Mouse (Mus musculus): ENCODE results near the gene Rab34. TPM values are rescaled to one million over a fixed set of nuclear protein-coding genes. Genes with fewer than 3 reads are reported as not detected.

Rab34 gene
- polyA plus RNA-seq, 1 experiment from 2014 or later: 138 TPM

DNA sequence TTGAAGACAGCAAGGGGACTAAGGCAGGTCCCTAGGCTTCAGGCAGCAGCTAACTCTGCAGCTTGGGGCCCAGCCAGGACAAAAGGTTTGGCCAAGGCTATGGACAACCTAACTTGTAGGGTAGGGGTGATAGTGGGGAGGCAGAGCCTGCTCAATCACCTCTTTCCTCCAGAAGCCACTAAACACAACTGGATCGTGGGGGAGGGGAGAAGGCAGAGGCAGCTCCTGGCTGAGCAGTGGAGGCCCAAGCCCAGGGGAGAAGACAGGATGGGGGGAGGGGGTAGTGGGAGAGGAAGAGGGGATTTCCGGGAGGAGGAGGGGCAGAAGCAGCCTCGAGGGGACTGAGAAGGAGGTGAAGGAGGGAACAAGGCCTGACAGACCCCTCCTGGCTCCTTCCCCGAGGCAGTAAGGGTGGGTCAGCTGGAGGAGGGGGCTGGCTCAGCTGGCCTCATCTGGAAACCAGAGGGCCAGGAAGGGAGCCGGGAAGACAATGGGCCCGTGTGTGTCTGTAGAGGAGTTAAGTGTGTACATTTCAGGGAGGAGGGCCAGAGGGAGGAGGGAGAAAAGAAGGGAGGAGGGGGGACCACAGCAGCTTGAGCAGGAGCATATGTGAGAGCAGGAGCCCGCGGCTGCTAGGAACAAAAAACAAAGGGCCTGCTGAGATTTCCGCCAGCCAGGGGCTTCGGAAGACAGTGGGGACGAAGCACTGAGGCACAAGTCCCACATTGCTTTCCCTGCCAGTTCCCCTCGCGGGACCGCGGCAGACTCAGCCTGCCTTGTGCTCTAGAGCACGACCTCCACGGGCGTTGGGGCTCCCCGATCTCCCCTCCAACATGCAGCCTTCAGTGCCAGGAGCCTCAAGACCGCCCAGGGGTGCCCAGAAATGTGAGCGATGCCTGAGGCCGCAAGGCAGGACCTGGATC is 24.3 kb upstream of the Rab34 start:
- H3K27me3 ChIP-seq: no peaks in the 10 kb centered on the region
- ATAC-seq (no peak), DNase-seq (ENCODE audit: low read depth, low spot score) (no peak)
- in situ Hi-C loops (cut with MboI; ENCODE audit: low pct_unique_long_range_greater_than_20kb): no loop called here
- no peak for TF ChIP-seq CTCF (IDR thresholded peaks at IDR 0.05)
- CTCF ChIA-PET: interaction anchor here (1.2 to 2.0 kb wide), 2 partner anchors 12 to 14 kb away, joined by 6 to 9 read pairs; partner anchors contain the start of genes Nek8 and Tlcd1
- POLR2A ChIA-PET: interaction anchor here (0.7 to 4.8 kb wide), 5 partner anchors 8 to 118 kb away, joined by 3 to 50 read pairs (median 3); partner anchors contain the start of genes Nek8 and Tlcd1

DNA sequence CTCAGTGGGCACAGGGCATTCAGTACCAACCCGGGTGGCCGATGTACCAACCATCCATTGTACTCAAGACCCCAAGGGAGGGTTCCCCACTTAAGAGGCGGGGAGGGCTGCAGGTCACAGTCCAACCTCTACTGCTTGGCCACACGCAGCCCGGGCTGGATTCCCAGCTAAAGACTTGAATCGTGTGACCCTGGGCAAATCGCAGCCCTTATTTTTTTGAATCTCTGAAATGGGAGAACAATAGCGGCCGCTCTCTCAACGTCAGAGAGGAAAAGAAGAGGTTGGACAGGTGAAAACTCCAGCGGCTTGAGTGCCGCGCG is 23.7 kb upstream of the Rab34 start:
- ChIA-PET CTCF (interaction anchor here (1.2 to 2.0 kb wide), 2 partner anchors 11 to 13 kb away, joined by 6 to 9 read pairs; partner anchors contain the start of genes Nek8 and Tlcd1), POLR2A (interaction anchor here (4.8 kb wide), 1 partner anchor 11 kb away, joined by 50 read pairs; the partner anchor contains the start of genes Nek8 and Tlcd1)
- DNase-seq (ENCODE audit: low read depth, low spot score) (no peak), ATAC-seq (no peak)
- no peak for TF ChIP-seq CTCF (IDR thresholded peaks at IDR 0.05)
- in situ Hi-C loops (cut with MboI; ENCODE audit: low pct_unique_long_range_greater_than_20kb): no loop called here
- H3K27me3 ChIP-seq: no peaks in the 10 kb centered on the region

DNA sequence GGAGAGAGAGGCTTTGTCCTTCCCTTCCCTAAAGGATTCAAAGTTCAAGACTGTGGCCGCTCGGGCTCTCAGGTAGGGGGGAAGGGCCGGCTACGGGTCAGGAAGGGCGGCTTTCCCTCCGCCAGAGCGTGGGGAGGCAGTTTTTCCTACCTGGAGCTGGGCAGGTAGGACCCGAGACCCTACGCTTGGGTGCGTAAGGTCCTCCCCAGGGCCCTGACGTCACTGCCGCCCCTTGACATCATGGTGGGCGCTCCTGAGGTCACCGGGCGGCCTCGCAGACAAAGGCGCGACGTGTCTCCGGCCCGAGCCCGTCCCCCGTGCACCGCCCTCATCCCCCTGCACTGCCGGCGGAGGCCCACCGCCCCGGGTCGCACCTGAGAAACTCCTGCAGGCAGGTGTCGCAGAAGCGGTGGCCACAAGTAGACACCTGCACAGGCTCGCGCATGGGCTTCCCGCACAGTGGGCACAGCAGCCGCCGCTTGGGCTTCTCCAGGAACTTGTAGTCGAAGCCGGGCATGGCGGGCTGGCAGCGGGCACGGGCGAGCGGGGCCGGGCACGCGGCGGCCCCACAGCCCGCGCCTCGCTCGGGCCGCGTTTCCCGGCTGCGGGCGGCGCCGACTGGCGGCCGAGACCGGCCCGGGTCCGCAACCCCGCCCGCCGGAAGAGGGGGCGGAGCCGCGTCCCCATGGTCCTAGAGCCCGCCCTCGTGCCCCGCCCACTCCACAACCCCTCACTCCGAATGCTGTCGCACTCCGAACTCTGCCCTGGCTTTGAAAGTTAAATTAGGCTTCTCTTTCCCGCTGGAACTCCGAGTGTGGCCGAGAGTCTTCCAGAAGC is 23.1 kb upstream of the Rab34 start, which contains the start of gene Traf4:
Traf4 (minus strand) TSS at position 666 of the 837 bp plus-strand sequence.
- CTCF ChIA-PET: interaction anchor here (2.0 to 3.7 kb wide), 2 partner anchors 11 to 12 kb away, joined by 9 to 16 read pairs; partner anchors contain the start of genes Nek8 and Tlcd1

DNA sequence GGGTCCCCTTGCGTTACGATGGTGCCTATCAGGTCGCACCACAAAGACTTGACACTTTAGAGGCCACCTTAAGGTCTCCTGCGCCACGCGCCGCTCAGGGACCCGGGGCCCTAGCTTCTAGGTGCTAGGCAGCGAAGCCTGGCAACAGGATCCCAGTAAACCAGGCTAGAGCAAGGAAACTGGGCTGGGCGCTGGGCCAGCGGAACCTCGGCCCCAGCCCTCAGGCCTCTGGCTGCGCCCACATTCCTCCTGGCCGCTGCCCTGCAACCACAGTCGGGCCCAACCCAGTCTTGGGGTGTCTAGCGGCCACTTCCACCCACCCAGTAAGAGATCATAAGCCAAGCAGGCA is 22.5 kb upstream of the Rab34 start:
- H3K27me3 ChIP-seq: no peaks in the 10 kb centered on the region
- in situ Hi-C loops (cut with MboI; ENCODE audit: low pct_unique_long_range_greater_than_20kb): no loop called here
- ATAC-seq: peak; percentile 48
- no peak for TF ChIP-seq CTCF (IDR thresholded peaks at IDR 0.05)
- POLR2A ChIA-PET: interaction anchor here (4.8 kb wide), 1 partner anchor 10 kb away, joined by 50 read pairs; the partner anchor contains the start of genes Nek8 and Tlcd1
- DNase-seq (ENCODE audit: low read depth, low spot score): no peak
- CTCF ChIA-PET: interaction anchor here (3.7 kb wide), 1 partner anchor 11 kb away, joined by 16 read pairs; the partner anchor contains the start of genes Nek8 and Tlcd1

More for the DNA sequence above, 23.1 kb upstream of the Rab34 start, which contains the start of gene Traf4:
- ATAC-seq (peak; percentile 47), DNase-seq (ENCODE audit: low read depth, low spot score) (no peak)
- TF ChIP-seq CTCF (IDR thresholded peaks at IDR 0.05): no peak
- in situ Hi-C loops (cut with MboI; ENCODE audit: low pct_unique_long_range_greater_than_20kb): no loop called here
- no peaks in the 10 kb centered on the region for H3K27me3 ChIP-seq
- POLR2A ChIA-PET: interaction anchor here (0.6 to 4.8 kb wide), 2 partner anchors 10 to 386 kb away, joined by 3 to 50 read pairs; partner anchors contain the start of genes Nek8 and Tlcd1

DNA sequence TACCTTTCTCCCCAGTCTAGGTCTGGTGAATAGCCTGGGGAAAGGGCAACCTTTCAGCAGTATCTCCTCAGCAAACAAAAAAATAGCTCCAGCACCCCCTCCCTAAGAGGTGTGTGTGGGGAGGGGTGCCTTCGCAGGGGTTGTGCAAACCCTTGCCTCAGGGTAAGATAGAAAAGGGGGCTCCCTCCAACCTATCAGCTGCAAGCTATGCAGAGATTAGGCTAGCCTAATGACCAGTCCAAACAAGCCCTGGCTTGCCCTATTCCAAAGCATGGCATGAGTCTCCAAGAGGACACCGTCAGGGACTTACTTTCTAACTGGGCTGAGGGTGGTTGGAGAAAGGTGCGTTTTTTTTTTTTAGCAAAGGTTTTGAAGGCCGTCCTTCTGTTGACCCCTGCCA is 22.1 kb upstream of the Rab34 start:
- no peaks in the 10 kb centered on the region for H3K27me3 ChIP-seq
- no peak for DNase-seq (ENCODE audit: low read depth, low spot score)
- ChIA-PET POLR2A (interaction anchor here (4.8 kb wide), 1 partner anchor 9 kb away, joined by 50 read pairs; the partner anchor contains the start of genes Nek8 and Tlcd1), CTCF (interaction anchor here (3.7 kb wide), 1 partner anchor 11 kb away, joined by 16 read pairs; the partner anchor contains the start of genes Nek8 and Tlcd1)
- in situ Hi-C loops (cut with MboI; ENCODE audit: low pct_unique_long_range_greater_than_20kb): no loop called here
- ATAC-seq: no peak
- TF ChIP-seq CTCF (IDR thresholded peaks at IDR 0.05): no peak

DNA sequence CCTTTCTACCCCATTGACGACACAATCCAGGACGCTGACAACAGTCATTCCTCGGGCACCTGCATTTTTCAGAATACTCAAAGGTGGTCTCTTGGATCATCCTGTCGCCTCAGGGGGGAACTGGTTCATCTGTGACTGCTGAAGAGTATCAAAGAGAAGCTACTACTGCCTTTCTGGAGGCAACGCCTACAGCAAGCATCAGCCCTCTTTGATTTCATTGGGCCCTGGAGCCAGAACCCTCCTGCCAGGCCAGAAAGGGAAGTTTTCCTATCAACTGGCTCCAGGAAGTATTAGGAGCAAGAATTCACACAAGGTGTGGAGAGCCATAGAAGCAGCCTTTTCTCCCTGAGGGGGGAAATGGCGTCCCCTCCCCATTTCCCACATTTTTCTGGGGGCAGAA is 21.6 kb upstream of the Rab34 start:
- in situ Hi-C loops (cut with MboI; ENCODE audit: low pct_unique_long_range_greater_than_20kb): no loop called here
- ATAC-seq: no peak
- no peak for TF ChIP-seq CTCF (IDR thresholded peaks at IDR 0.05)
- no peaks in the 10 kb centered on the region for H3K27me3 ChIP-seq
- no peak for DNase-seq (ENCODE audit: low read depth, low spot score)
- ChIA-PET POLR2A (interaction anchor here (4.8 kb wide), 1 partner anchor 9 kb away, joined by 50 read pairs; the partner anchor contains the start of genes Nek8 and Tlcd1), CTCF (interaction anchor here (3.7 kb wide), 1 partner anchor 10 kb away, joined by 16 read pairs; the partner anchor contains the start of genes Nek8 and Tlcd1)

DNA sequence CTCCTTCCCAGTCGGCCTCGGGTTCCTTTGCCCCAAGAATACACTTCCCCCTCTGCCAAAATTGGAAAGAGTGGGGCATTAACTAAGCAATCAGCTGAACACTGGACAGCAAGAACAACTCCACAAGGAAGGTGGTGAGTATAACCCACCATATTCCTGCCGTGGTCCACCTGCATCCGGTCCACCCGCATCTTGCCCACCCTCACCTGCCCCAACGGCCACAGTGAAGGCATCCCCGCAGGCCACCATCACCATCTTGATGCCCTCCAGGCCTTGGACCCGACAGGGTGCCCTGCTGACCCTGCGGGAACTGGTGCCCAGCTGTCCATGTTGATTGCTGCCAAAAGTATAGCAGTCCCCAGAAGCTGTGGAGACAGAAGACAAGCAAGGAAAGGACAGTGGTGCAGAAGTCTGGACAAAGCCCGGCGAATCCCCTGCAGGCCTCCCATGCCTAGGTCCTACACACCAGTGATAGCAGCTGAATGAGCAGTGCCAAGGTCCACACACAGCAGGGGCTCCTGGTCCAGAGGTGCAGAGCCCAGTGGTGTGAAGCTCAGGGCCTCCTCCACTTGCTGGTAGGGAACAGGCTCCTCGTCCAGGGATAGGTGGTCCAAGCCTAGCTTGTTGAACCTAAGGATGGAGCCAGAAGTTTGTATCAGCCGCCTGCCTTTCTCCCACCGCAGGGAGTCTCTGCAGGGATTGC is 20.8 kb upstream of the Rab34 start:
- CTCF ChIA-PET: interaction anchor here (1.1 to 3.7 kb wide), 2 partner anchors 9 to 16 kb away, joined by 3 to 16 read pairs; partner anchors contain the start of genes Nek8 and Tlcd1

DNA sequence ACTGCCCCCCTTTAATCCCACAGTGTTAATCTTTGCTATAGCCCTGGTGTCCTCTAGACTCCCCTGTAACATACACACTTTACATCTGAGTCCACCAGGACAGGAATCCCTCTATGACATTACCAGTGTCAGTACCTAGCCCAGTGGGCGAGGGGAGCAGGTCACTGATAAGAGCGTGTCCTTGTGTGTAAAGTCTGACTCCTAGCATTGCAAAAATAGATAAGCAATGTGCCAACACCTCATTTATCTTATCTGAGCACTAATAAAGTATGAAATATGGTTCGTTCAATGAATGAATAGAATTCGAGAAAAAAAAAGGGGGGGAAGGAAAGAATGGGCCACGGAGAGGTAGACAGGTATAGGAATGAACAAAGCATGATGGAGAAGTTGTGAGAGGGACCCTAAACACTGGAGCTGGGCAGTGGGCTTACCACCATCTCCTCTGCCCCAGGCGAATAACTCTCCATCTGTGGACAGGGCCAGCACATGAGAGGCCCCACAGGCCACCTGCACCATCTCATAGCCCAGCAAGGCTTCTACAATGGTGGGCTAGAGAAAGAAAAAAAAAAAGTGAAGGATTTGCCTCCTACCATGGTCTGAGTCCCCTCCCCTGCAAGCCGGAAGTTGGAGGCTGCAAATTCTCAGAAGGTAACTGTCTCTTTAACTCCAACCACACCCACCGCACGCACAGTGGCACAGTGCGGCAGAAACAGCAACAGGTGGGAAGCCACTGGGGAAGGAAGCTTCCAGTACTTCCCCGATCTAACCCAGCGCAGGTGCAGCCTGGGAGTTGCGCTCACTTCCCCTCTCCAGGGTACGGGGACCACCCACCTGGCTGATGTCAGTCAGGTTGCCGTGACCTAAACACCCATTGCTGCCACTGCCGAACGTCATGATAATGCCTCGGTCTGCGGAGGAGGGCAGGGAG is 19.4 kb upstream of the Rab34 start:
- CTCF ChIA-PET: interaction anchor here (1.1 to 3.7 kb wide), 2 partner anchors 8 to 18 kb away, joined by 3 to 16 read pairs; partner anchors contain the start of genes Nek8 and Tlcd1
- ATAC-seq: no peak
- in situ Hi-C loops (cut with MboI; ENCODE audit: low pct_unique_long_range_greater_than_20kb): no loop called here
- no peak for DNase-seq (ENCODE audit: low read depth, low spot score)
- no peak for TF ChIP-seq CTCF (IDR thresholded peaks at IDR 0.05)
- POLR2A ChIA-PET: no interaction called here
- H3K27me3 ChIP-seq: no peaks in the 10 kb centered on the region

More for the DNA sequence above, 20.8 kb upstream of the Rab34 start:
- POLR2A ChIA-PET: interaction anchor here (0.6 kb wide), 1 partner anchor 10 kb away, joined by 3 read pairs; no protein-coding TSS in a partner anchor
- TF ChIP-seq CTCF (IDR thresholded peaks at IDR 0.05): no peak
- no peaks in the 10 kb centered on the region for H3K27me3 ChIP-seq
- ATAC-seq: no peak
- in situ Hi-C loops (cut with MboI; ENCODE audit: low pct_unique_long_range_greater_than_20kb): no loop called here
- no peak for DNase-seq (ENCODE audit: low read depth, low spot score)

All from Patski (cell line).